Mouse (Mus musculus): ENCODE results near the gene Gngt2.

The Gngt2 gene

DNA sequence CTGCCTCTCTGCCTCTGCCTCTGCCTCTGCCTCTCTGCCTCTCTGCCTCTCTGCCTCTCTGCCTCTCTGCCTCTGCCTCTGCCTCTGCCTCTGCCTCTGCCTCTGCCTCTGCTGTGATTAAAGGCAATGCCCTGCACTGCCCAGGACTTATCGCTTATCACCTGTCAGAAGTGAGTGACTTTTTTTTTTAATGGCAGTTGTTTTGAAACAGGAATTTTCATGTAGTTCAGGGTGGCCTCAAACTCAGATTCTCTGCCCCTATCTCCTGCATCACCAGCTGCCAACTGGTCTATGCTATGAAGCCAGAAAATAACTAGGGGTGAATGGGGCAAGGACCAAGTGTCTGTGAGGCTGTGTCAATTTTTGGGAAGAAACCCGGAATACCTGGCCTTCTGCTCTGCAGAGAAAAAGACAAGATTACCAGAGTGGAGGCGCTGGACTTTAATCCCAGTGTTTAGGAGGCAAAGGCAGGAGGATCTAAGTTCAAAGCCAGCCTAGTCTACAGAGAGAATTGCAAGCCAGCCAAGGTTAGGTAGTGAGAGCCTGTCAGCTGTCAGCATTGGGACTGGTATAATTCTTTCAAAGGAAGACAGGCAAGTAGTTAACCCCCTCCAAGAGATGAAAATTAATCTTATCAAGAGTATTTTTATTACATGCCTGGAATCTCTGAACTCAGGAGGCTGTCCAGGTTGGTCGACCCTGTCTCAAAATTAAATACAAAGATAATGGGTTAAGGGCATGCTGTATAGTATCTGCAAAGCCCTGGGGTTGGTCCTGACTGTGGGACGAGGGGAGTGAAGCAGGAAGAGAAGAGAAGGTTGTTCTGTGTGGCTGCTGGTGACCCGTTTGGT, 10.5 kb upstream of the Gngt2 start:
- DNase-seq (ENCODE audit: low read depth, low spot score), result no peak

DNA sequence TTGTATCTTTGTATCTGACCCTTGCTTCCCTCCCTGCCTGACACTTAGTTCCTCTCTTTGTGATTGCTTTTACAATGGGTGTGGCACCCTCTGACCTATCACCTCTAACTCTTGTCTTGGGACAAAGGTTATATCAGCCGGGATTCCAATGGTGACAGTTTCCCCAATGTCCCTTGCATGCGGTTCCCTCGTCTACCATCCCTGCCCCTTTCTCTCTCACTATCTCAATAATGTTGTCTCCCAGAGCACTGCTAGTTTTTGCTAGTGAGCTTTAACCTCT, 9.9 kb upstream of the Gngt2 start:
- no peak for DNase-seq (ENCODE audit: low read depth, low spot score)

DNA sequence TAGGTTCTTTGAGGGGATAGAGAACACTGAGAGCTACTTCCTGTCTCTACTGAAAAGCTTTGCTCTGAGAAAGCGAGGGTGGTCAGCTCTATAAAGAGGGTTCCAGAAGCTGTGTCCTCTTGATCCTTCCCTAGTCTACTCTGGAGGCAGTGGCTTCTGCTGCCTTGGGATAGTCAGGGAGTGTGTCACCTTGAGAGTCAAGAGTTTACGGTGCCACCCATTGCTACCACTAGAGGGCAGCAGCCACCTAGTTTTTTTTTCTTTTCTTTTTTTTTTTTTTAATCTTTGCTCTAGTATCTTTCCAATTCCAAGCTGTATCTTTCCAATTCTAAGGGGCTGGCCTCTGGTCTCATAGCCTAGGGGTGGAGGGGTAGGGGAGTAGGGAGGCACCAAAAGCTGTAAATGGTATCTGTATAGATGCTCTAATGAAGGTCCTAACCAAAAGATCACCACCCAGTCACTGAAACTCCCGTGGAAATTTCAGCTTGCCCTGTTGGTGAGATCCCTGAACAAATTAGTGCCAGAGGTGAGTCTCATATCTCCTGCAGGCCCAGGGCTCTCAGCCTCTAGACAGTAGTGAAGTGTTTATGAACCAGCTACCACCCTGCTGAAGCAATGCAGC, 9.4 kb upstream of the Gngt2 start:
- DNase-seq (ENCODE audit: low read depth, low spot score), result peak; percentile 33

DNA sequence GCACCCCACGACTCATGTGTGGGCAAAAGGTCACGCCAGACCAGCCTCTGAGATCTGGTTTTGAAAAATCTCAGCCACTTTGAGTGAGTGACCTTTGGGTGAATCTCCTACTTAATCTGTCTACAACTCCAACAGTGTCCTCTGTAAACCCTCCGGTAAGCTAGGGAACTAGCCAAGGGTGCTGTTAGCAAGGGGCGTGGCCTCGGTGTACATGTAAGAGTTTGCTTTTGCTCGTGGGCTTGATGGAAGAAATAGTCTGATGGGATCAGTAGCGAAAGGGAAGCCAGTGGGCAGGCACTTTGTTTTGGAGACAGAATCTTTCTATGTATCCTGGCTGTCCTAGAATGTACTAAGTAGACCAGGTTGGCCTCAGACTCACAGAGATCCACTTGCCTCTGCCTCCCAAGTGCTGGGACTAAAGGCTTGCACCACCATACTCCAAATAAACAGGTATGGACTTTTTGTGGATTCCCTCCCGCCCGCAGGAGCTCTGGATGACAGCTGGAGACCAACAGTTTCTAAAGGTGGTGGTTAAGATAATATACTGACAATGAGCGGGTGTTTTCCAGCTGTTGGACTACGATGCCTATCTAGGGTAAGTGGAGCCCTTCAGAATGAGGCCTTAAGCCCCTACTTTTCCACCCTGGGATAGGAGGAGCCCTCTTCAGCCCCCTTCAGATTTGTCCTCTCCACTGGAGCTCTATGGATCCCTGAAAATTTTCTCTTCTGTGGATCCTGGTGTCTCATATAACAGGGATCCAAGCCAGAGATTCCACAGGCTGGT, 8.6 kb upstream of the Gngt2 start:
- DNase-seq (ENCODE audit: low read depth, low spot score), result no peak

DNA sequence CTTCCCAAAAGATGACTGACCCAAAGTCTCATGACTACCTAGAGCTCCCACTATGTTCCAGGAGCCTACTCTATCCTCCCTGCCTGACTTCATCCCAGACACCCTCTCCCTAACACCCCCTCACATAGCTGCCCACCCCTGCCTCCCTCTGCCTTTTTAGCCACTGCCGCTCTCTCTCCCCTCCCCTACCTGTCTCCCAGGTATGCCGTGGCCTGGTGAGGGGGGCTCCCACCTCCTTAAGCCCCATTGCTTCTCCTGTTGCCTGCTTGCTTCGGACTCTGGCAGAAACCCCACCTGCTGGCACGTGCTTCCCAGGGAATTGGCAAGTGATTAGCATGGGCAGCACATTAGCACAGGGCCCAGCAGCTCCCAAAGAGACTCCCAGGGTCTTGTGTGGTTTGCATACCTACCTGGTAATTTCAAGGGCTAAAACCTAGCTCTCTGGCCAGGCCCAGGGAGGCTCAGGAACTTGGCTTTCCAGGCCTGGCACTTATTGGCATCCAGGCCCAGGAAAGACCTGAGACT, 7.4 kb upstream of the Gngt2 start:
- no peak for DNase-seq (ENCODE audit: low read depth, low spot score)

GRCm38 (mm10) chr11:95830411-95831275, 6.4 kb upstream of the Gngt2 start:
- no peak for DNase-seq (ENCODE audit: low read depth, low spot score)

GRCm38 (mm10) chr11:95831276-95831619, 5.8 kb upstream of the Gngt2 start:
- no peak for DNase-seq (ENCODE audit: low read depth, low spot score)

GRCm38 (mm10) chr11:95831641-95832040, 5.4 kb upstream of the Gngt2 start:
- DNase-seq (ENCODE audit: low read depth, low spot score), result no peak

DNA sequence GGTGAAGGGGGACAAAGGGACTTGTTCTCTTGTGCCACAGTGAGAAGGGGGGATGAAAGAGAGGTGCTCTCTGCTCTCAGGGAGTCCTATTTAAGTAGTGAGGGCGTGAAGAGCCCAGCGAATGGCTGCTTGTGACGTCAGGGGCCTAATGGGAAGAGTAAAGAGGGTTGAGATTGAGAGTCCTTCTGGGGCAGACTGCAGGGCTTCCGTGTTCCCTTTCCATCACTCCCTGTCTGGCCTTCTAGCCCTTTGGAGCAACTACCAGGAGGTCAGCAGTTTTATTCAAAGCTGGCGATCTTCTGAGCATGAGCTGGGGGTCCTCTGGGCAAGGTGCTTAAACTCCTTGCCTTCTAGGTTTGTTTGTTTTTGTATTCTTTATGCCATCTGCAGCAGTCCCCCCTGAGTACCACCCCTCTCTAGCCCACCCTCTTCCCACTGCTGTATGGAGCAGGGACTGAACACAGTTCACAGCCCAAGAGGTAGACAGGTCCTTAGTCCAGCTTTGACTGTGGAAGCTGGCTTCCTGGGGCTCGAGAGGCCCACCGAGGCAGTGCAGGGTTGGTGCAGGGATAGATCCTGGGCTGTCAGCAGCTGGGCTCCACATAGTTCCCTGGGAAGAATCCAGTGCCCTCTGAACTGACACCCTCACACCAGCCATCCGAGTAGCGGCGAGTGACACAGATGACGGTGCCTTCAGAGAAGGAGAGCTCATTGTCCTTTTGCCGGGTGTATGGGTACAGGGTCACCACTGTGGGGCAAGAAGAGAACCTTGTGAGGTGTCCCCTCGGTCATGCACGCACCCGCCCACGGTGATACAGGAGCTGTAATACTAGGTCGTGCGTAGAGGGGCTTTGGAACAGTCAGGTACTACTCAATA, 4.6 kb upstream of the Gngt2 start:
- no peak for DNase-seq (ENCODE audit: low read depth, low spot score)

DNA sequence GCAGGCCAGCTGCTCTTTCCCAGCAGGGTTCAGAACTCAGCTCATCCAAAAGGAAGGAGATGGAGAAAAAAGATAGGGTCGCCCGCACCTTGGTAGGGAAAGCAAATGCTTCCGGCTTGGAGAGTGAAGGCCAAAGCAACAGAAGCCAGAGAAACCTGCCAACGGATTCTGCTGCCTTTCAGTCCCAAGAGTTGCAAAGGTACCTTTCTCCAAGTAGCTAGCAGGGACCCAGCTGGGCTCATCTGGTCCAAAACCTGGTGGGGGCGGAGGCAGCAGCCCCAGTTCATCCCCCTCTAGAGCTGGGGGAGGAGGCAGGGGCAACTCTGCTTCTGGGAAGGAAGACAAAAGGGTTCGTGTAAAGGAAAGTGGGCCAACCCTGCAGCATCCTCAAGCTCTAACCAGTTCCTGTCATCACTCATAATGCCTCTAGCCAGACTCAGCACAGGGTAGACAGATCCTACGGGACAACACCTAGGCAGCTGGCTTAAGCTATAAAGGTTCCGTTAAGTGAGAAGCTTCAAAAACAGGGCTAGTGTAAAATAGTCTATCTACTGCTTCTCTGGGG, 3.9 kb upstream of the Gngt2 start:
- no peak for DNase-seq (ENCODE audit: low read depth, low spot score)

DNA sequence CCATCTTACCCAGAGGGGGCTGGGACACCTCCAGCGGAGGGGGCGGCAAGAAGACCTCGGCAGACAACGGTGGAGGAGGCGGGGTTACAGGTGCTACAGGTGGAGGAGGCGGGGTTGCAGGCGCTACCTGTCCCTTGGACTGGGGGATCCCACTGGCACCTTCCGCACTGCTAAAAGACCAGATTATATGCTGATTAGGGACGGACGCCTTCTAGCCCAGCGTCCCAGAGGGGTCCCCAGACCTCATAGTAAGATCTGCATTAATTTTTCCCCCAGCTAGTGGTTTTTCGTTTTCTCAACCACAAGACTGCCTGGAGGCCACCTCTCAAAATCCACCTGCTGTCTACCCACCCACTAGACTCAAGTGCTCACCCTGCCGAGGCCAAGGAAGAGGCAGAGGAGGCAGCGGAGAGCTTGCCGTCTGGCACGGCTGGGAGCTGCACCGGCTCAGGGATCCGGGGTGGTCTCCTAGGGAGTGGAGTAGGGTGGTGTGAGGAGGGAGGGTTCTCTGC, 3.3 kb upstream of the Gngt2 start:
- no peak for DNase-seq (ENCODE audit: low read depth, low spot score)

DNA sequence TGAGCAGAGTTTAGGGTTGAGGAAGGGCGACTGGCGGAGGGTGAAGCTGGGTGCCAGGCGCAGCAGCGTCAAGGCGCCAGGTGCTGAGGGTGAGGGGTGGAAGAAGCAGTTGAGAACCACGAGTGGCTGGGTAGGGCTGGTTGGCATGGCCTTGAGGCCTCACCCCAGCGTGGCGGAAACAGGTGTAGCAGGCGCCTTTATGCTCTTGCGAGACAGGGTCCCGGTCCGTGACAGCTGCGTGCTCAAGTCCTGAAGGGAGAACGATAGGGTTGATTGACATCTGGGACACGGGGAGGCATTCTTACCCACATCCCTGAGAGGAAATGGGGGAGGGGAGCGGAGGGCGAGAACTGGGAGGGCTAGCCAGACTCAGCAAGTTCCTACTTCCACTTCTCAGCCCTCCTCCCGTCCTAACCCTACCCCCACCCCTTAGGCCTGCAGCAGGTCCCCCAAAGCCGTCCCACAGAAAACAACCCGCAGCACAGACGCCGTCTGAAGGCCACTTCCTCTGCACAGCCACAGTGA, 2.8 kb upstream of the Gngt2 start:
- DNase-seq (ENCODE audit: low read depth, low spot score), result no peak

DNA sequence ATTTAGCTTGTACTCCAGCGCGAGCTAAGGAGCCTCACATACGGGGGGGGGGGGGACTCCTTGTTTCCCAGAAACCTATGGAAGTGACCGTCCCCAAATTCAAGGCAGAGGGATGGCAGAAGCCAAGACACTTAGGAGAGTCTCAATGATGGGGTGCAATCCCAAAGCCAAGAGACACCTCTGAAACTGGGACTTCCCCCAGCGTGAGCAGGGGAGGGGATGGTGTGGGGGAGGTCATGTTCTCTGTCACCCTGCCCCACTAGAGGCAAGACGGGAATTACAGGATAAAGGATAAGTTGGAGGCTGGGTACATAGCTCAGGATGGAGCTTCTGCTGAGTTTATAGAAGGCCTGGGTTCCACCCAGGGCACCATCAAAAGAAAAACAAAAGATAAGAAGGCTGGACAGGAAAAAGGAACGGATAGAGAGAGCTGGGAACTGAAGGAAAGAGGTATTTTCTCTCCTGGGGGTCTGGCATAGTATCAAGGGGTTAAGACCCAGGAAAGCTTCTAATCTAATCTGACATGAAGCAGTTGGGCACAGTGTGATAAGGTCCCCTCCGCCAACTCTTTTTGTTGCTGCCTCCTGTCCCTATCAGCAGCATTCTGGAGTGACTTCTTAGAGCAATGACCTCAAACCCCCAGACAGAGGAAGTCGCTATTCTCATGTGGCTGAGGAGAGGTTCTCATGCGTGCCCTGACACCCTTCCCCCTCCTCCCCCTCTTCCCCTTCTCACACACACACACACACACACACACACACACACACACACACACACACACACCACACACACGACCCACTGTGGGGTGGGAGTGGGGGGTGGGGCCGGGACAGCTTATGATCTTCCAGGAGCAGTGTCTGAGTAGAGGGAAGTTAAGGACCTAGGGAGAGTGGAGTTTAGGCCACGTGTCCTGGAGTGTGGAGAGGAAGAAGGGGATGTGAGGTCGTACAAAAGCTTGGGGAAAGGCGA, 2.0 kb upstream of the Gngt2 start:
- DNase-seq (ENCODE audit: low read depth, low spot score), result no peak

DNA sequence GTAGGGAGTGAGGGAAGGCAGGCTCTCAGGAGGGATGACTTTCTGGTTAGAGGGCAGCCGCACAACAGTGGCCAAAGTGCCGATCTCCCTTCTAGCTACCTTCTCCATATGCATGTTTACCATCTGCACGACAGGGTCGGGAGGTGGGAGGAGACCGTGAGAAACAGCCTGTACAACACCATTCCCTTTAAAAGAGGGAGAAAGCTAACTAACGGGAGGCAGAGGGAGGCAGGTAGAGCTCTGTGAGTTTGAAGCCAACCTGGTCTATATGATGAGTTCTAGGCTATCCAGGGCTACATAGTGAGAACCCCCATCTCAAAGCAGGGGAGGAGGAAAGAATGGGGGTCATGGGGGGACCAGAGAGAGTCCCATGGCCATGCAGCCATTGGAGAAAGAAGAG, 1.2 kb upstream of the Gngt2 start:
- no peak for DNase-seq (ENCODE audit: low read depth, low spot score)

GRCm38 (mm10) chr11:95836433-95836832, 583 bp upstream of the Gngt2 start:
- DNase-seq (ENCODE audit: low read depth, low spot score), result no peak

DNA sequence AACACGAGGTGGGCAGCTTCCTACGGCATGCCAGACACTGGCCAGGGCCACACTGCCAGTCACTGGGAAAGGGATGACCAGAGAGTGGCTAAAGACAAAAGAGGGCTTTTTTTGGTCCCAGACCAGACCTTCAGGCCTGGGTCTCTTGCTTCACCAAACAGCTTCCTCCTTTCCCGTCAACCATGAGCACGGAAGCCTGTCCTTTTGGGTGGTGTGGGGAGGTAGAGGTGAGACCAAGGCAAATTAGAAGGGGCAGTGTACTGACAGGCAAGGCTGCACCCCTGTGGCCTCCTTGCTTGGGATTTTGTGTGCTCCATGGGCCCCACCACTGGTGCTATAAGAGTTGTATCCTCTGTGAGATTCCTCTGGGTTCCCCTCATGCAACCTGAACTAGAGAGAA, 1.6 kb downstream of the Gngt2 start:
- DNase-seq (ENCODE audit: low read depth, low spot score), result no peak

- no peak for DNase-seq (ENCODE audit: low read depth, low spot score)
These were observed 2.2 kb downstream of the Gngt2 start for GRCm38 (mm10) chr11:95838999-95839868.

Data from retina, adult 2 months (tissue).